Mouse (Mus musculus): Measurements from ENCODE around the gene Vmn1r8.
"Not testable (repeated sequence)": the region's sequence is repeated elsewhere in the genome, so short reads cannot be mapped to it uniquely, and the experiment has no call there.

Gene Vmn1r8

DNA sequence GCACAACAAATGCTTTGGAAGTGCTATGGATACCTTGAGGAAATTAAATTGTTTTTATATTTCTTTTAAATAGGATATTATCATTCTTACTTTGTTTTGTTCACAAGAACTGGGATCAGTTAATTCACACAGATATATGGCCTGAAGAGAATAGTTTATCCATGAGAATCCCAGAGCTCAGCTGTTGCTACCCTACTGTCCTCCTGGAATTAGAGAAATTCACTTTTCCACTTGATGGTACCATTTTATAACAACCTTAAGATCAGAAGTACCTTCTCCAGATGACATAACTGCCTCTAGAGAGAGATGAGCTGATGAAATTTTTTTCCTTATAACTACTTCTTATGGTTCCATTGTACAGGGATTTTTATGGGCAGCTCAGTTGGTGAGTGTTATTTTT is at the start of gene Vmn1r8:
Gene Vmn1r8, plus strand, starts transcription at position 301 of the 400 bp plus-strand sequence.
- no peak for DNase-seq (ENCODE audit: inconsistent age in 2 of 2, low spot score in 1 of 2)

- no peak for DNase-seq (ENCODE audit: inconsistent age in 2 of 2, low spot score in 1 of 2)
These were observed 35.1 kb upstream of the Vmn1r8 start, which contains the start of gene Vmn1r6 for GRCm38 (mm10) chr6:56996943-56997342. Vmn1r6 (plus strand) TSS chr6:56997243.

DNA sequence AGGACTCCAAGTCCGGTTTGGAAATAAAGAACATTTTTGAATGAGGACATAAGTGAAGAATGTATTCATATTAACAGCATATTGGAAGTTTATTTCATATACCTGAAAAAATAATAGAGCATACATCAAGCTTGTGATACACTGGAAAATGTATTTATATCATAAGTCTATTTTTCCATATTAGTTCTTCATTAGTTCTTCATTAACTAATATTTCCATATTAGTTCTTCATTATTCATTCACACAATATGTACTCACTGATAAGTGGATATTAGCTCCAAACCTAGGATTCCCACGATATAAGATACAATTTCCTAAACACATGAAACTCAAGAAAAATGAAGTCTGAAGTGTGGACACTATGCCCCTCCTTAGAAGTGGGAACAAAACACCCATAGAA is 6.9 kb upstream of the Vmn1r8 start, which contains the start of gene Vmn1r7:
Gene Vmn1r7, minus strand, starts transcription at position 101 of the 400 bp plus-strand sequence.
- DNase-seq (ENCODE audit: inconsistent age in 2 of 2, low spot score in 1 of 2), result not testable (repeated sequence)

- DNase-seq (ENCODE audit: inconsistent age in 2 of 2, low spot score in 1 of 2), result no peak
These were observed 2.6 kb downstream of the Vmn1r8 start for GRCm38 (mm10) chr6:57034674-57035073.

- peak in 1 of 2 experiments; percentile 42 for DNase-seq (ENCODE audit: inconsistent age in 2 of 2, low spot score in 1 of 2)
These were observed 31.6 kb downstream of the Vmn1r8 start for GRCm38 (mm10) chr6:57063730-57064129.

DNA sequence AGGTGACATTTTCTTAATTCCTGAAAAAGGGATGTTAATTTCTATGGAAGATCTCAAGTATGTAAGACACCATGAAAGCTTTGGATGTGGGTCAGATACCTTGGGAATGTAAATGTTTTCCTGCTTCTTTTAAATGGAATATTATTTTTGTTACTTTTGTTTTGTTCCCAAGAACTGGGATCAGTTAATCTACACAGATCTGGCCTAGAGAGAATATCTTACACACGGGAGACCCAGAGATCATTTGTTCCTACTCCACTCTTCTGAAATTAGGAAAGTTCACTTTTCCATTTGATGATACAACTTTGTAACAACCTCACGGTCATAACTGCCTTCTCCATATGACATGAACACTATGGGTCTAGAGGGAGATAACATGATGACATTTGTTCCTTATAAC is 34.4 kb downstream of the Vmn1r8 start, which contains the start of gene Vmn1r9:
Gene Vmn1r9, plus strand, starts transcription at position 301 of the 400 bp plus-strand sequence.
- no peak for DNase-seq (ENCODE audit: inconsistent age in 2 of 2, low spot score in 1 of 2)

Data from adrenal gland, adult (tissue).